Mouse (Mus musculus): ENCODE results near the gene Cope. TPM values are rescaled to one million over a fixed set of nuclear protein-coding genes. Genes with fewer than 3 reads are reported as not detected.

Gene Cope
- polyA plus RNA-seq, 1 experiment from 2014 or later: 288 TPM

- DNase-seq (ENCODE audit: low spot score) (no peak), ATAC-seq (ENCODE audit: low FRiP score) (no peak)
- H3K27ac ChIP-seq: no peak overlapping the region
- H3K4me3 ChIP-seq (replicated peaks; ENCODE audit: low read length): peak overlapping the region; percentile 97
- H3K9me3 ChIP-seq (ENCODE audit: control insufficient read depth, low read length): no peaks in the 10 kb centered on the region
- no peaks in the 10 kb centered on the region for H3K27me3 ChIP-seq (ENCODE audit: control insufficient read depth, insufficient read depth, low read length)
- WGBS: 32% methylated on average over 3 of the region's 3 CpGs
- peak overlapping the region; percentile 99 for H3K4me2 ChIP-seq (replicated peaks)
- H3K4me1 ChIP-seq (replicated peaks; ENCODE audit: control insufficient read depth, insufficient read depth, low read length): peaks cover 30% of the 10 kb centered on the region
- peak overlapping the region; percentile 98 for H3K9ac ChIP-seq
- H3K36me3 ChIP-seq (replicated peaks; ENCODE audit: control insufficient read depth, insufficient read depth): peaks cover 11% of the 10 kb centered on the region; the same call in 1 of the 2 replicates
Measured at GRCm38 (mm10) chr8:70352000-70352384, 49.7 kb downstream of the Cope start.

- H3K27ac ChIP-seq: peak overlapping the region; percentile 85
- WGBS: 0% methylated on average over 63 of the region's 64 CpGs
- H3K36me3 ChIP-seq (replicated peaks; ENCODE audit: control insufficient read depth, insufficient read depth): peaks cover 11% of the 10 kb centered on the region; the same call in 1 of the 2 replicates
- peak; percentile 55 for ATAC-seq (ENCODE audit: low FRiP score)
- no peaks in the 10 kb centered on the region for H3K9me3 ChIP-seq (ENCODE audit: control insufficient read depth, low read length)
- peaks cover 30% of the 10 kb centered on the region for H3K4me1 ChIP-seq (replicated peaks; ENCODE audit: control insufficient read depth, insufficient read depth, low read length)
- H3K4me2 ChIP-seq (replicated peaks): peak overlapping the region; percentile 99
- H3K9ac ChIP-seq: peak overlapping the region; percentile 98
- DNase-seq (ENCODE audit: low spot score): no peak
- peak overlapping the region; percentile 97 for H3K4me3 ChIP-seq (replicated peaks; ENCODE audit: low read length)
- no peaks in the 10 kb centered on the region for H3K27me3 ChIP-seq (ENCODE audit: control insufficient read depth, insufficient read depth, low read length)
Measured at GRCm38 (mm10) chr8:70352657-70353151, 50.4 kb downstream of the Cope start.

GRCm38 (mm10) chr8:70353194-70353817 is 51.0 kb downstream of the Cope start, which contains the start of gene Upf1:
TSS of gene Upf1 (minus strand) at chr8:70353278.
- under 1% methylated on average over 55 of the region's 69 CpGs for WGBS

GRCm38 (mm10) chr8:70354004-70354403 is 51.7 kb downstream of the Cope start:
- Histone ChIP-seq H3K4me1 (replicated peaks; ENCODE audit: control insufficient read depth, insufficient read depth, low read length) (peaks cover 30% of the 10 kb centered on the region), H3K4me3 (replicated peaks; ENCODE audit: low read length) (peak overlapping the region; percentile 97), H3K9ac (peak overlapping the region; percentile 74), H3K9me3 (ENCODE audit: control insufficient read depth, low read length) (no peaks in the 10 kb centered on the region), H3K27ac (peak overlapping the region; percentile 89), H3K36me3 (replicated peaks; ENCODE audit: control insufficient read depth, insufficient read depth) (peaks cover 7% of the 10 kb centered on the region; the same call in 1 of the 2 replicates), H3K27me3 (ENCODE audit: control insufficient read depth, insufficient read depth, low read length) (no peaks in the 10 kb centered on the region), H3K4me2 (replicated peaks) (peak overlapping the region; percentile 78)
- no peak for DNase-seq (ENCODE audit: low spot score)
- 74% methylated on average over 4 of the region's 4 CpGs for WGBS
- no peak for ATAC-seq (ENCODE audit: low FRiP score)

More at GRCm38 (mm10) chr8:70353194-70353817, 51.0 kb downstream of the Cope start, which contains the start of gene Upf1:
- H3K27me3 ChIP-seq (ENCODE audit: control insufficient read depth, insufficient read depth, low read length): no peaks in the 10 kb centered on the region
- H3K27ac ChIP-seq: peak within 1 kb of the TSS; percentile 89
- H3K4me2 ChIP-seq (replicated peaks): peak within 1 kb of the TSS; percentile 99
- peaks cover 11% of the 10 kb centered on the region; the same call in 1 of the 2 replicates for H3K36me3 ChIP-seq (replicated peaks; ENCODE audit: control insufficient read depth, insufficient read depth)
- DNase-seq (ENCODE audit: low spot score) (peak; percentile 100), ATAC-seq (ENCODE audit: low FRiP score) (peak; percentile 87)
- H3K4me3 ChIP-seq (replicated peaks; ENCODE audit: low read length): peak within 1 kb of the TSS; percentile 97
- H3K4me1 ChIP-seq (replicated peaks; ENCODE audit: control insufficient read depth, insufficient read depth, low read length): peaks cover 30% of the 10 kb centered on the region
- no peaks in the 10 kb centered on the region for H3K9me3 ChIP-seq (ENCODE audit: control insufficient read depth, low read length)
- peak within 1 kb of the TSS; percentile 98 for H3K9ac ChIP-seq

GRCm38 (mm10) chr8:70356111-70356510 is 53.8 kb downstream of the Cope start:
- H3K36me3 ChIP-seq (replicated peaks; ENCODE audit: control insufficient read depth, insufficient read depth): no peaks in the 10 kb centered on the region
- no peak overlapping the region for H3K4me3 ChIP-seq (replicated peaks; ENCODE audit: low read length)
- H3K27me3 ChIP-seq (ENCODE audit: control insufficient read depth, insufficient read depth, low read length): no peaks in the 10 kb centered on the region
- no peaks in the 10 kb centered on the region for H3K9me3 ChIP-seq (ENCODE audit: control insufficient read depth, low read length)
- H3K4me2 ChIP-seq (replicated peaks): no peak overlapping the region
- DNase-seq (ENCODE audit: low spot score) (no peak), ATAC-seq (ENCODE audit: low FRiP score) (no peak)
- H3K9ac ChIP-seq: no peak overlapping the region
- no peak overlapping the region for H3K27ac ChIP-seq
- WGBS: 95% methylated on average over 1 of the region's 1 CpGs
- H3K4me1 ChIP-seq (replicated peaks; ENCODE audit: control insufficient read depth, insufficient read depth, low read length): peaks cover 21% of the 10 kb centered on the region

- DNase-seq (ENCODE audit: low spot score) (peak; percentile 44), ATAC-seq (ENCODE audit: low FRiP score) (no peak)
- H3K9me3 ChIP-seq (ENCODE audit: control insufficient read depth, low read length): no peaks in the 10 kb centered on the region
- no peaks in the 10 kb centered on the region for H3K27me3 ChIP-seq (ENCODE audit: control insufficient read depth, insufficient read depth, low read length)
- no peak overlapping the region for H3K4me3 ChIP-seq (replicated peaks; ENCODE audit: low read length)
- no peak overlapping the region for H3K4me2 ChIP-seq (replicated peaks)
- H3K4me1 ChIP-seq (replicated peaks; ENCODE audit: control insufficient read depth, insufficient read depth, low read length): no peaks in the 10 kb centered on the region
- 33% methylated on average over 3 of the region's 3 CpGs for WGBS
- no peak overlapping the region for H3K9ac ChIP-seq
- no peaks in the 10 kb centered on the region for H3K36me3 ChIP-seq (replicated peaks; ENCODE audit: control insufficient read depth, insufficient read depth)
- H3K27ac ChIP-seq: no peak overlapping the region
Measured at GRCm38 (mm10) chr8:70359411-70359810, 57.1 kb downstream of the Cope start.

- no peak overlapping the region for H3K4me2 ChIP-seq (replicated peaks)
- no peak overlapping the region for H3K27ac ChIP-seq
- no peaks in the 10 kb centered on the region for H3K27me3 ChIP-seq (ENCODE audit: control insufficient read depth, insufficient read depth, low read length)
- no peaks in the 10 kb centered on the region for H3K4me1 ChIP-seq (replicated peaks; ENCODE audit: control insufficient read depth, insufficient read depth, low read length)
- 58% methylated on average over 4 of the region's 4 CpGs for WGBS
- no peaks in the 10 kb centered on the region for H3K36me3 ChIP-seq (replicated peaks; ENCODE audit: control insufficient read depth, insufficient read depth)
- H3K4me3 ChIP-seq (replicated peaks; ENCODE audit: low read length): no peak overlapping the region
- H3K9me3 ChIP-seq (ENCODE audit: control insufficient read depth, low read length): no peaks in the 10 kb centered on the region
- no peak overlapping the region for H3K9ac ChIP-seq
- ATAC-seq (ENCODE audit: low FRiP score) (no peak), DNase-seq (ENCODE audit: low spot score) (no peak)
Measured at GRCm38 (mm10) chr8:70360769-70361168, 58.5 kb downstream of the Cope start.

- H3K9ac ChIP-seq: no peak overlapping the region
- 79% methylated on average over 10 of the region's 10 CpGs for WGBS
- no peak for DNase-seq (ENCODE audit: low spot score)
- no peak overlapping the region for H3K4me2 ChIP-seq (replicated peaks)
- ATAC-seq (ENCODE audit: low FRiP score): no peak
- H3K27ac ChIP-seq: no peak overlapping the region
- H3K4me3 ChIP-seq (replicated peaks; ENCODE audit: low read length): no peak overlapping the region
- H3K36me3 ChIP-seq (replicated peaks; ENCODE audit: control insufficient read depth, insufficient read depth): no peaks in the 10 kb centered on the region
- no peaks in the 10 kb centered on the region for H3K27me3 ChIP-seq (ENCODE audit: control insufficient read depth, insufficient read depth, low read length)
- H3K4me1 ChIP-seq (replicated peaks; ENCODE audit: control insufficient read depth, insufficient read depth, low read length): no peaks in the 10 kb centered on the region
- no peaks in the 10 kb centered on the region for H3K9me3 ChIP-seq (ENCODE audit: control insufficient read depth, low read length)
Measured at GRCm38 (mm10) chr8:70361484-70362032, 59.2 kb downstream of the Cope start.
